Mouse (Mus musculus) intestine, embryonic 16.5 days (tissue): ENCODE results near the gene Nme8. TPM values are rescaled to one million over a fixed set of nuclear protein-coding genes. Genes with fewer than 3 reads are reported as not detected.

Experiments used
- ATAC-seq: fragments of 200-750 bp; cut with Nextera tagmentation; 2 replicates; pipeline ENCODE4 v1.8.0; 2017; ENCODE audit warnings: moderate TSS enrichment, moderate library complexity
- H3K27ac ChIP-seq: fragments of 300-500 bp; sonication (generic); 2 replicates; pipeline ENCODE4 v1.5.1; 2014; ENCODE audit warnings: mild to moderate bottlenecking, low read length
- H3K27me3 ChIP-seq: fragments of 300-500 bp; sonication (generic); replicated peaks from 2 replicates; pipeline ENCODE4 v1.6.1; 2014; ENCODE audit warnings: low read length, control low read depth, mixed read lengths; ENCODE audit not compliant: control insufficient read depth, insufficient read depth
- H3K36me3 ChIP-seq: fragments of 300-500 bp; sonication (generic); 2 replicates; pipeline ENCODE4 v1.6.1; 2014; ENCODE audit warnings: low read length, control low read depth; ENCODE audit not compliant: control insufficient read depth, insufficient read depth
- H3K4me1 ChIP-seq: fragments of 300-500 bp; sonication (generic); 2 replicates; pipeline ENCODE4 v1.6.1; 2014; ENCODE audit warnings: low read length, control low read depth, mixed read lengths; ENCODE audit not compliant: control insufficient read depth, insufficient read depth
- H3K4me2 ChIP-seq: fragments of 300-500 bp; sonication (generic); 2 replicates; pipeline ENCODE4 v1.6.1; 2014; ENCODE audit warnings: low read depth, low read length, control low read depth
- H3K4me3 ChIP-seq: fragments of 300-500 bp; sonication (generic); 2 replicates; pipeline ENCODE4 v1.5.1; 2014; ENCODE audit warnings: mild to moderate bottlenecking, low read length
- H3K9ac ChIP-seq: fragments of 300-500 bp; sonication (generic); 2 replicates; pipeline ENCODE4 v1.6.1; 2014; ENCODE audit warnings: low read depth, low read length
- H3K9me3 ChIP-seq: fragments of 300-500 bp; sonication (generic); 2 replicates; pipeline ENCODE4 v1.6.1; 2016; ENCODE audit warnings: low read length, control low read depth; ENCODE audit not compliant: control insufficient read depth
- WGBS: fragments of 180-500 bp; shearing (Covaris S2); extraction: QIAGEN DNeasy Blood & Tissue Kit; methylation state at CpG from one replicate; pipeline ENCODE4 v1.1.7; 2014; 5-methylcytosine and 5-hydroxymethylcytosine counted together
- polyA plus RNA-seq: library from polyadenylated mRNA; unstranded; fragments of >200 nt; fragmentation: Nextera tagmentation; extraction: Ambion mirVana; gene quantifications from 2 replicates; pipeline ENCODE4 v1.2.1, GENCODE M21; 2015

Gene Nme8
- polyA plus RNA-seq, 1 experiment from 2014 or later = not detected

DNA sequence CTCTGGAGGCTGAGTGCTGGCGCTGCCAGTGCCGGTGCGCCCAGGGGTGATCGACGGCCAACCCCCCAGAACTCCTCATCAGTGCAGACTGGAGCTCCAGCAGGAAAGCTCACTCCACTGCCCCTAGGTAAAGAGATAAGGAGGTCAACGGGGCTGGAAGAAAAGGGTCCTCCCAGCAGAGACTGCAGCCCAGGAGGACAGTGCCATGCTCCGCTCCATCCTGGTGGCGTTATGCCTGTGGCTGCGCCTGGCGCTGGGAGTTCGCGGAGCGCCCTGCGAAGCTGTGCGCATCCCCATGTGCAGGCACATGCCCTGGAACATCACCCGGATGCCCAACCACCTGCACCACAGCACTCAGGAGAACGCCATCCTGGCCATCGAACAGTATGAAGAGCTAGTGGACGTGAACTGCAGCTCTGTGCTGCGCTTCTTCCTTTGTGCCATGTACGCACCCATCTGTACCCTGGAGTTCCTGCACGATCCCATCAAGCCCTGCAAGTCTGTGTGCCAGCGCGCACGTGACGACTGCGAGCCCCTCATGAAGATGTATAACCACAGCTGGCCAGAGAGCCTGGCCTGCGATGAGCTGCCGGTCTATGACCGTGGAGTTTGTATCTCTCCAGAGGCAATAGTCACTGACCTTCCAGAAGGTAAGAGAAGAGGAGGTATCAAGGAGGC is 74.2 kb downstream of the Nme8 start:
- 22% methylated on average over 30 of the region's 30 CpGs for WGBS
- Histone ChIP-seq H3K9ac (peak overlapping the region; percentile 57), H3K4me1 (0 out of 2 replicates have a peak, but pooled peaks cover 4% of the 10 kb centered on the region), H3K27ac (no peak overlapping the region), H3K27me3 (no peaks in the 10 kb centered on the region), H3K4me3 (peak overlapping the region; percentile 54), H3K9me3 (no peaks in the 10 kb centered on the region), H3K4me2 (peak overlapping the region; percentile 95), H3K36me3 (no peaks in the 10 kb centered on the region)
- ATAC-seq = peak; percentile 6; the same call in 1 of the 2 replicates

- WGBS = 5% methylated on average over 25 of the region's 25 CpGs
- peak within 1 kb of the TSS; percentile 57 for H3K9ac ChIP-seq
Observed at GRCm38 (mm10) chr13:19622573-19623227, 74.9 kb downstream of the Nme8 start, which contains the start of gene Sfrp4. Gene Sfrp4, plus strand, starts transcription at chr13:19623104.

GRCm38 (mm10) chr13:19619216-19619927 is 78.2 kb downstream of the Nme8 start, which contains the start of gene Epdr1:
Gene Epdr1, minus strand, starts transcription at chr13:19619927.
- H3K9me3 ChIP-seq = no peaks in the 10 kb centered on the region
- H3K36me3 ChIP-seq = no peaks in the 10 kb centered on the region
- 0 out of 2 replicates have a peak, but pooled peaks cover 4% of the 10 kb centered on the region for H3K4me1 ChIP-seq
- ATAC-seq = peak; percentile 88
- peak within 1 kb of the TSS; percentile 79 for H3K4me3 ChIP-seq
- WGBS = under 1% methylated on average over 46 of the region's 46 CpGs
- peak within 1 kb of the TSS; percentile 97 for H3K4me2 ChIP-seq
- peak within 1 kb of the TSS; percentile 5; the same call in 1 of the 2 replicates for H3K27ac ChIP-seq
- H3K9ac ChIP-seq = peak within 1 kb of the TSS; percentile 89
- no peaks in the 10 kb centered on the region for H3K27me3 ChIP-seq

More at GRCm38 (mm10) chr13:19622573-19623227, 74.9 kb downstream of the Nme8 start, which contains the start of gene Sfrp4:
- H3K27me3 ChIP-seq = no peaks in the 10 kb centered on the region
- H3K36me3 ChIP-seq = no peaks in the 10 kb centered on the region
- H3K4me1 ChIP-seq = 0 out of 2 replicates have a peak, but pooled peaks cover 4% of the 10 kb centered on the region
- H3K27ac ChIP-seq = no peak within 1 kb of the TSS
- H3K4me2 ChIP-seq = peak within 1 kb of the TSS; percentile 95
- H3K9me3 ChIP-seq = no peaks in the 10 kb centered on the region
- ATAC-seq = peak; percentile 73
- peak within 1 kb of the TSS; percentile 54 for H3K4me3 ChIP-seq

DNA sequence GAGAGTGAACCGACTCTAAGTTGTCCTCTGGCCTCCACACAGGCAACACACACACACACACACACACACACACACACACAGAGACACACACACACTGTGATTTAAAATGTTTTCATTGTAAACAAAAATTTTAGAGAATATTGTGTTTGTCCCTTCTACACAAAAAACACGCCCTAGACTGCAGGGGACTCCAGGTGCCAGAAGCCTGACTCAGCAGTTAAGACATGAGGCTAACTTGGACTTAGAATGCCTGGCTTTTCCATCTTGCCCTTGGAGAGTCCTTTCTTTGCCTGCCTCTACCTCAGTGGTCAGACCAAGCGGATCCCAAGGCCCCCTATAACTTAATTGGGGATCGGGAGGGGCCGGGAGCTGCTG is 78.8 kb downstream of the Nme8 start:
- H3K36me3 ChIP-seq = no peaks in the 10 kb centered on the region
- H3K27ac ChIP-seq = no peak overlapping the region
- H3K27me3 ChIP-seq = no peaks in the 10 kb centered on the region
- no peaks in the 10 kb centered on the region for H3K9me3 ChIP-seq
- peak overlapping the region; percentile 79 for H3K4me3 ChIP-seq
- H3K4me1 ChIP-seq = 0 out of 2 replicates have a peak, but pooled peaks cover 4% of the 10 kb centered on the region
- peak overlapping the region; percentile 89 for H3K9ac ChIP-seq
- ATAC-seq = peak; percentile 48
- 11% methylated on average over 5 of the region's 5 CpGs for WGBS
- peak overlapping the region; percentile 97 for H3K4me2 ChIP-seq

GRCm38 (mm10) chr13:19618081-19618480 is 79.5 kb downstream of the Nme8 start:
- Histone ChIP-seq H3K4me1 (0 out of 2 replicates have a peak, but pooled peaks cover under 1% of the 10 kb centered on the region), H3K9ac (no peak overlapping the region), H3K27ac (no peak overlapping the region), H3K36me3 (no peaks in the 10 kb centered on the region), H3K4me3 (no peak overlapping the region), H3K4me2 (no peak overlapping the region), H3K27me3 (no peaks in the 10 kb centered on the region), H3K9me3 (no peaks in the 10 kb centered on the region)
- 93% methylated on average over 4 of the region's 4 CpGs for WGBS
- ATAC-seq = no peak

GRCm38 (mm10) chr13:19614311-19614710 is 83.3 kb downstream of the Nme8 start:
- Histone ChIP-seq H3K4me3 (no peak overlapping the region), H3K27ac (no peak overlapping the region), H3K27me3 (no peaks in the 10 kb centered on the region), H3K9me3 (no peaks in the 10 kb centered on the region), H3K36me3 (no peaks in the 10 kb centered on the region), H3K4me2 (no peak overlapping the region), H3K4me1 (no peaks in the 10 kb centered on the region), H3K9ac (no peak overlapping the region)
- 82% methylated on average over 1 of the region's 1 CpGs for WGBS
- no peak for ATAC-seq

GRCm38 (mm10) chr13:19613426-19613825 is 84.2 kb downstream of the Nme8 start:
- 79% methylated on average over 1 of the region's 1 CpGs for WGBS
- Histone ChIP-seq H3K4me1 (no peaks in the 10 kb centered on the region), H3K9me3 (no peaks in the 10 kb centered on the region), H3K4me2 (no peak overlapping the region), H3K4me3 (no peak overlapping the region), H3K36me3 (no peaks in the 10 kb centered on the region), H3K9ac (no peak overlapping the region), H3K27me3 (no peaks in the 10 kb centered on the region), H3K27ac (no peak overlapping the region)
- no peak for ATAC-seq

DNA sequence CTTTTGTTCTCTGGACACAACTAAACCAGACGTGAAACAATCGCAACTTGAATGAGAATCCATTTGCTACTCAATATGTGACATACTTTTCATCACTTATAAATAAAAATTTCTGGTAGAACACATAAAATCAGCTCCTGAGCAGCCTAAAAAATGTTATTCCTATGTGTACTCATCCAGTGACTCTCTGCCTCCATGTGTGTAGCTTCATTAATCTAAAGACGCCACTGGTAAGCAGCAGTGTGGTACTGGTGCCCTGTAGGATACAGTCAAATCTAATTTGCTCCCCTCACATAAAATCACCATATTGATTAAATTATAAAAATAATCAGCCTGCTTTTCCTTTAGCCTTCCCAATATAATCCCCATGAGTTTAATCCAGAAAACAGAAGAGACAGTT is 84.6 kb downstream of the Nme8 start:
- no peaks in the 10 kb centered on the region for H3K27me3 ChIP-seq

GRCm38 (mm10) chr13:19612348-19612747 is 85.2 kb downstream of the Nme8 start:
- no peak overlapping the region for H3K4me3 ChIP-seq
- H3K9me3 ChIP-seq = no peaks in the 10 kb centered on the region
- no peaks in the 10 kb centered on the region for H3K36me3 ChIP-seq
- no peak overlapping the region for H3K27ac ChIP-seq
- no peak for ATAC-seq
- H3K4me2 ChIP-seq = no peak overlapping the region
- H3K9ac ChIP-seq = no peak overlapping the region
- H3K4me1 ChIP-seq = no peaks in the 10 kb centered on the region
- WGBS = 66% methylated on average over 1 of the region's 1 CpGs
- no peaks in the 10 kb centered on the region for H3K27me3 ChIP-seq

More for the DNA sequence above, 84.6 kb downstream of the Nme8 start:
- Histone ChIP-seq H3K4me2 (no peak overlapping the region), H3K4me3 (no peak overlapping the region), H3K9ac (no peak overlapping the region), H3K9me3 (no peaks in the 10 kb centered on the region), H3K4me1 (no peaks in the 10 kb centered on the region), H3K36me3 (no peaks in the 10 kb centered on the region), H3K27ac (no peak overlapping the region)
- 81% methylated on average over 3 of the region's 3 CpGs for WGBS
- no peak for ATAC-seq
